Mouse (Mus musculus): ENCODE measurements at regions not wholly inside any gene's neighbourhood (a gene's known extent, or its start where the extent isn't known, plus 50 kb on each side); places are given as distances from the start of the nearest gene placed in this dataset.
"Not testable (repeated sequence)": the region's sequence is repeated elsewhere in the genome, so short reads cannot be mapped to it uniquely, and the experiment has no call there.

DNA sequence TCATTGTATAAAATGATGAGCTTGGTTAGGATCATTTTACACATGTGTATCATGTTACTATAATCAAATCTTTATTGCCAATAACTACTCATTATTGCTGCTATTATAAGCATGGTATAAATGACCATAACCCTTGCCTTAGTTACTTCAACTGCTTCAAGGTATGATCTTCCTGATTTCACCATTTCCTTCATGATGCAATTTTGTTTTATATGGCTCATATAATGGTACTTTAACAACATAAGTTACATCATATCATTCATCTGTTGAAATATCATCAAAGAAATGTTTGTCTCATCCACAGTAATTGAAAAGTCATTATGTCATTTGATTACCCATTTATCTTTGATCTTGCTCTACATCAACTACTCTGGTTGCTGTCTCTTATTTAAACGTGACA lies 188.3 kb upstream of the Cntn5 start:
- TF ChIP-seq POLR2A (IDR thresholded peaks at IDR 0.05; ENCODE audit: insufficient read depth, low read length), result no peak
- TF ChIP-seq CTCF (IDR thresholded peaks at IDR 0.05; ENCODE audit: low read depth, low read length), result no peak
- no peak for TF ChIP-seq EP300 (IDR thresholded peaks at IDR 0.05; ENCODE audit: insufficient read depth, low read depth, low read length)
- H3K4me1 ChIP-seq (ENCODE audit: control insufficient read depth, insufficient read depth, low read length), result no peaks in the 10 kb centered on the region

GRCm38 (mm10) chr9:11067125-11067524 lies 162.6 kb upstream of the Cntn5 start:
- H3K27ac ChIP-seq (ENCODE audit: insufficient read depth, low read length); H3K27me3 ChIP-seq (ENCODE audit: control insufficient read depth, insufficient read depth, low read length, poor library complexity, severe bottlenecking); H3K4me3 ChIP-seq (ENCODE audit: low read depth, low read length); H3K4me1 ChIP-seq (ENCODE audit: control insufficient read depth, insufficient read depth, low read length); H3K9ac ChIP-seq (ENCODE audit: low read depth, poor library complexity, severe bottlenecking); H3K36me3 ChIP-seq (ENCODE audit: control insufficient read depth, insufficient read depth, low read length, poor library complexity, severe bottlenecking); H3K9me3 ChIP-seq (replicated peaks; ENCODE audit: control insufficient read depth, insufficient read depth, low read length, poor library complexity, severe bottlenecking): not testable (repeated sequence)

More for the DNA sequence above, 188.3 kb upstream of the Cntn5 start:
- no peak overlapping the region for H3K4me3 ChIP-seq (ENCODE audit: low read depth, low read length)
- H3K27ac ChIP-seq (ENCODE audit: insufficient read depth, low read length), result no peak overlapping the region
- H3K9ac ChIP-seq (ENCODE audit: low read depth, poor library complexity, severe bottlenecking), result no peak overlapping the region
- H3K27me3 ChIP-seq (ENCODE audit: control insufficient read depth, insufficient read depth, low read length, poor library complexity, severe bottlenecking), result no peaks in the 10 kb centered on the region
- H3K9me3 ChIP-seq (replicated peaks; ENCODE audit: control insufficient read depth, insufficient read depth, low read length, poor library complexity, severe bottlenecking), result peaks cover 3% of the 10 kb centered on the region
- no peaks in the 10 kb centered on the region for H3K36me3 ChIP-seq (ENCODE audit: control insufficient read depth, insufficient read depth, low read length, poor library complexity, severe bottlenecking)

DNA sequence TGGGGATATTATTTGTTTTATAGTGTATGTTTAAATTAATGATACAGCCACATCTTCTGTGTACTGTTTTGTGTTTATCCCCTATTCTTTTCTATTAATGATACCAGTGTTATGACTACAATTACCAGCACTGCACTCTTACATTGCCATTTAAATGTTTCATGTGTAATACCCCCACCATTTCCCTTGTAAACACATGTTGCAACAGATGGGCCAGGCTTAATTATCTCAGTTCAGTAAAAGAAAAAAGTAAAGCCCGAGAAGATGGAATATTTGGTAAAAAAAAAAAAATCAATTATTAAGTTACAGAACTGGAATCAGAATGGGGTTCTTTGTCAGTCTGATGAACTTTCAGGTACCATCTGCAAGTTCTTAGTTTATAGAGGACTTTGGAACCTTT lies 158.3 kb upstream of the Cntn5 start:
- Histone ChIP-seq H3K27ac (ENCODE audit: insufficient read depth, low read length) (no peak overlapping the region), H3K27me3 (ENCODE audit: control insufficient read depth, insufficient read depth, low read length, poor library complexity, severe bottlenecking) (no peaks in the 10 kb centered on the region), H3K4me1 (ENCODE audit: control insufficient read depth, insufficient read depth, low read length) (no peaks in the 10 kb centered on the region), H3K9me3 (replicated peaks; ENCODE audit: control insufficient read depth, insufficient read depth, low read length, poor library complexity, severe bottlenecking) (no peaks in the 10 kb centered on the region), H3K36me3 (ENCODE audit: control insufficient read depth, insufficient read depth, low read length, poor library complexity, severe bottlenecking) (no peaks in the 10 kb centered on the region), H3K9ac (ENCODE audit: low read depth, poor library complexity, severe bottlenecking) (no peak overlapping the region), H3K4me3 (ENCODE audit: low read depth, low read length) (no peak overlapping the region)
- TF ChIP-seq POLR2A (IDR thresholded peaks at IDR 0.05; ENCODE audit: insufficient read depth, low read length) (no peak), CTCF (IDR thresholded peaks at IDR 0.05; ENCODE audit: low read depth, low read length) (no peak), EP300 (IDR thresholded peaks at IDR 0.05; ENCODE audit: insufficient read depth, low read depth, low read length) (no peak)
